Mouse (Mus musculus) heart, adult 2 months (tissue): Measurements from ENCODE around the gene Acin1.

Source experiments
- CTCF ChIP-seq: fragments of 200-600 bp; IDR thresholded peaks from 2 replicates; pipeline ENCODE4 v1.8.1; 2022; ENCODE audit warnings: antibody characterized with exemption, mild to moderate bottlenecking, moderate library complexity
- EP300 ChIP-seq: fragments of 200-500 bp; IDR thresholded peaks from 2 replicates; pipeline ENCODE4 v1.6.1; 2011; ENCODE audit warnings: low read depth, low read length, control low read depth; ENCODE audit not compliant: insufficient read depth
- POLR2A ChIP-seq: fragments of 200-500 bp; IDR thresholded peaks from 2 replicates; pipeline ENCODE4 v1.6.1; 2011; ENCODE audit warnings: mild to moderate bottlenecking, low read depth, low read length, control low read depth; ENCODE audit not compliant: insufficient read depth

DNA sequence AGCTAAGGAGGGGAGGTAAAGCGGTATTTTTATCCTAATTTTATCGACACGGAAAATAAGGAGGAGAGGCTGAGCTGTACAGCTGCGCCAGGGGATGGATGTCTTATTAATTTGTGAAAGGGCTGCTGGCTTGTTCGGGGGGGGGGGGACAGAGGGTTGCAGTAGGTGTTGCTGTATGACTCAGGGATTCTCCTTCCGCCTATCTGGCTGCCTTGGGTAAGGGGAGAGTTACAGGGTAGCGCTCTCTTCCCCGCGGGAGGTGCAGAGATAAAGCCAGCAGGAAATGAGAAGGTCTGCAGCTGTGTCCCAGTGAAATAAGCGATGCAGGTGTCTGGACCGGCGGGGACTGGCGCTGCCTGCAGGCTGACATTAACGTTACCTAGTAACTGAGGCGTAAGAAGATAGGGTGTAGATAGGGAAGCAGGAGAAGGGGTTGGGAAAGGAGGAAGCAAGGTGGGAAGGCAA lies 27.9 kb upstream of the Acin1 start:
- TF ChIP-seq POLR2A (no peak), CTCF (no peak), EP300 (no peak)
